Mouse (Mus musculus) thymus, adult 2 months (tissue): ENCODE data around the gene Gripap1. TPM values are rescaled to one million over a fixed set of nuclear protein-coding genes. Genes with fewer than 3 reads are reported as not detected.
A peak's percentile ranks its signal among the peaks of the same experiment; 100 is the strongest.

Experiments
- DNase-seq: peaks from one replicate; pipeline ENCODE4 v3.0.0; 2021
- H3K27ac ChIP-seq: fragments of 200-500 bp; 2 replicates; pipeline ENCODE4 v1.5.1; 2012; ENCODE audit warnings: low read length, control low read depth; ENCODE audit not compliant: control insufficient read depth, insufficient read depth
- H3K27me3 ChIP-seq: fragments of 200-500 bp; 2 replicates; pipeline ENCODE4 v1.6.1; 2012; ENCODE audit warnings: mild to moderate bottlenecking, low read length, moderate library complexity, mixed read lengths; ENCODE audit not compliant: control insufficient read depth, insufficient read depth
- H3K36me3 ChIP-seq: fragments of 200-500 bp; 2 replicates; pipeline ENCODE4 v1.6.1; 2012; ENCODE audit warnings: mild to moderate bottlenecking, low read length, moderate library complexity; ENCODE audit not compliant: control insufficient read depth, insufficient read depth
- H3K4me1 ChIP-seq: fragments of 200-500 bp; replicated peaks from 2 replicates; pipeline ENCODE4 v1.6.1; 2012; ENCODE audit warnings: low read length; ENCODE audit not compliant: control insufficient read depth, insufficient read depth
- H3K4me3 ChIP-seq: fragments of 200-500 bp; 2 replicates; pipeline ENCODE4 v1.5.1; 2012; ENCODE audit warnings: mild to moderate bottlenecking, low read length, control low read depth, moderate library complexity; ENCODE audit not compliant: control insufficient read depth, insufficient read depth
- CTCF ChIP-seq: fragments of 200-500 bp; IDR thresholded peaks from 2 replicates; pipeline ENCODE4 v1.5.1; 2012; ENCODE audit warnings: mild to moderate bottlenecking, control low read depth, low read length, moderate library complexity, borderline replicate concordance; ENCODE audit not compliant: control insufficient read depth, poor library complexity, insufficient read depth; ENCODE audit errors: extremely low read depth
- POLR2A ChIP-seq: fragments of 200-500 bp; IDR thresholded peaks from 2 replicates; pipeline ENCODE4 v1.6.1; 2012; ENCODE audit warnings: mild to moderate bottlenecking, low read length, control low read depth, moderate library complexity; ENCODE audit not compliant: control insufficient read depth, poor library complexity, insufficient read depth; ENCODE audit errors: extremely low read depth
- WGBS: fragments of 180-500 bp; shearing (Covaris S2); methylation state at CpG from one replicate; pipeline ENCODE4 v1.1.7; 2018; 5-methylcytosine and 5-hydroxymethylcytosine counted together
- polyA plus RNA-seq: library from polyadenylated mRNA; depleted of rRNA; stranded (reverse); fragments of >200 nt; gene quantifications from 2 replicates; pipeline ENCODE4 v1.2.3, GENCODE M21; 2012

The Gripap1 gene
- polyA plus RNA-seq, 1 experiment = 73.1 TPM

GRCm38 (mm10) chrX:7821865-7822779 is 32.6 kb downstream of the Gripap1 start, which contains the start of gene Kcnd1:
TSS of gene Kcnd1 (plus strand) at chrX:7822289.
- H3K27me3 ChIP-seq = no peaks in the 10 kb centered on the region
- H3K4me1 ChIP-seq = peaks cover 6% of the 10 kb centered on the region; the same call in 1 of the 2 replicates
- TF ChIP-seq POLR2A (no peak), CTCF (no peak)
- H3K27ac ChIP-seq = no peak within 1 kb of the TSS
- no peak for DNase-seq
- H3K4me3 ChIP-seq = no peak within 1 kb of the TSS
- 11% methylated on average over 22 of the region's 24 CpGs for WGBS
- H3K36me3 ChIP-seq = no peaks in the 10 kb centered on the region

GRCm38 (mm10) chrX:7837146-7837545 is 47.6 kb downstream of the Gripap1 start:
- TF ChIP-seq CTCF (no peak), POLR2A (no peak)
- no peaks in the 10 kb centered on the region for H3K36me3 ChIP-seq
- no peaks in the 10 kb centered on the region for H3K4me1 ChIP-seq
- no peak overlapping the region for H3K27ac ChIP-seq
- no peaks in the 10 kb centered on the region for H3K27me3 ChIP-seq
- no peak for DNase-seq
- WGBS = 92% methylated on average over 1 of the region's 1 CpGs
- H3K4me3 ChIP-seq = no peak overlapping the region

GRCm38 (mm10) chrX:7840842-7841162 is 51.2 kb downstream of the Gripap1 start:
- H3K36me3 ChIP-seq = no peaks in the 10 kb centered on the region
- 2% methylated on average over 7 of the region's 7 CpGs for WGBS
- H3K4me1 ChIP-seq = 0 out of 2 replicates have a peak, but pooled peaks cover 8% of the 10 kb centered on the region
- no peak for TF ChIP-seq CTCF
- TF ChIP-seq POLR2A = no peak
- H3K27ac ChIP-seq = no peak overlapping the region
- no peaks in the 10 kb centered on the region for H3K27me3 ChIP-seq
- no peak for DNase-seq
- no peak overlapping the region for H3K4me3 ChIP-seq

- 2% methylated on average over 66 of the region's 74 CpGs for WGBS
Measured at GRCm38 (mm10) chrX:7841163-7842162, 51.9 kb downstream of the Gripap1 start, which contains the start of gene Otud5. TSS of gene Otud5 (plus strand) at chrX:7841364.

GRCm38 (mm10) chrX:7842318-7842717 is 52.8 kb downstream of the Gripap1 start:
- Histone ChIP-seq H3K27me3 (no peaks in the 10 kb centered on the region), H3K4me1 (0 out of 2 replicates have a peak, but pooled peaks cover 8% of the 10 kb centered on the region), H3K4me3 (peak overlapping the region; percentile 96), H3K36me3 (no peaks in the 10 kb centered on the region), H3K27ac (no peak overlapping the region; the same call in 1 of the 2 replicates)
- no peak for TF ChIP-seq POLR2A
- TF ChIP-seq CTCF = no peak
- WGBS = 3% methylated on average over 36 of the region's 42 CpGs
- DNase-seq = peak; percentile 19

More at GRCm38 (mm10) chrX:7841163-7842162, 51.9 kb downstream of the Gripap1 start, which contains the start of gene Otud5:
- H3K4me1 ChIP-seq = 0 out of 2 replicates have a peak, but pooled peaks cover 8% of the 10 kb centered on the region
- H3K27me3 ChIP-seq = no peaks in the 10 kb centered on the region
- peak within 1 kb of the TSS; percentile 89 for H3K27ac ChIP-seq
- peak within 1 kb of the TSS; percentile 96 for H3K4me3 ChIP-seq
- peak; percentile 93 for DNase-seq
- no peaks in the 10 kb centered on the region for H3K36me3 ChIP-seq
- TF ChIP-seq CTCF (no peak), POLR2A (0 out of 2 replicates have a peak, but pooled peaks have one; percentile 34)

- Histone ChIP-seq H3K4me3 (no peak overlapping the region), H3K27ac (no peak overlapping the region), H3K36me3 (peaks cover 4% of the 10 kb centered on the region; the same call in 1 of the 2 replicates), H3K27me3 (no peaks in the 10 kb centered on the region), H3K4me1 (0 out of 2 replicates have a peak, but pooled peaks cover 7% of the 10 kb centered on the region)
- TF ChIP-seq POLR2A = no peak
- TF ChIP-seq CTCF = no peak
- WGBS = 89% methylated on average over 2 of the region's 2 CpGs
- DNase-seq = no peak
Measured at GRCm38 (mm10) chrX:7847845-7848244, 58.3 kb downstream of the Gripap1 start.

GRCm38 (mm10) chrX:7854578-7854977 is 65.0 kb downstream of the Gripap1 start:
- Histone ChIP-seq H3K4me3 (no peak overlapping the region), H3K27me3 (no peaks in the 10 kb centered on the region), H3K36me3 (0 out of 2 replicates have a peak, but pooled peaks cover 3% of the 10 kb centered on the region), H3K27ac (no peak overlapping the region), H3K4me1 (no peaks in the 10 kb centered on the region)
- no peak for TF ChIP-seq CTCF
- no peak for TF ChIP-seq POLR2A
- DNase-seq = peak; percentile 30
- WGBS = 14% methylated on average over 2 of the region's 2 CpGs
